Mouse (Mus musculus) limb, embryonic 11.5 days (tissue): ENCODE data around the gene Ttpal. TPM values are rescaled to one million over a fixed set of nuclear protein-coding genes. Genes with fewer than 3 reads are reported as not detected.

Source experiments
- ATAC-seq: fragments of 200-750 bp; cut with Nextera tagmentation; 2 replicates; pipeline ENCODE4 v1.8.0; 2017; ENCODE audit warnings: low read depth; ENCODE audit not compliant: insufficient number of reproducible peaks, low FRiP score, low TSS enrichment
- DNase-seq: peaks from one replicate; pipeline ENCODE4 v3.0.0-alpha.2; 2015; ENCODE audit warnings: low spot score
- H3K27ac ChIP-seq: fragments of 300-500 bp; sonication (generic); replicated peaks from 2 replicates; pipeline ENCODE4 v1.5.1; 2014; ENCODE audit warnings: low read depth, mild to moderate bottlenecking, low read length
- H3K27me3 ChIP-seq: fragments of 300-500 bp; sonication (generic); 2 replicates; pipeline ENCODE4 v1.6.1; 2014; ENCODE audit warnings: mild to moderate bottlenecking, low read length, mixed read lengths; ENCODE audit not compliant: control insufficient read depth, insufficient read depth
- H3K36me3 ChIP-seq: fragments of 300-500 bp; sonication (generic); 2 replicates; pipeline ENCODE4 v1.6.1; 2014; ENCODE audit warnings: mild to moderate bottlenecking, low read length, moderate library complexity, mixed read lengths; ENCODE audit not compliant: control insufficient read depth, insufficient read depth
- H3K4me1 ChIP-seq: fragments of 300-500 bp; sonication (generic); 2 replicates; pipeline ENCODE4 v1.6.1; 2014; ENCODE audit warnings: low read length, mixed read lengths; ENCODE audit not compliant: control insufficient read depth, insufficient read depth
- H3K4me2 ChIP-seq: fragments of 300-500 bp; sonication (generic); 2 replicates; pipeline ENCODE4 v1.6.1; 2014; ENCODE audit warnings: low read depth, mild to moderate bottlenecking, moderate library complexity; ENCODE audit not compliant: severe bottlenecking
- H3K4me3 ChIP-seq: fragments of 300-500 bp; sonication (generic); 2 replicates; pipeline ENCODE4 v1.5.1; 2014; ENCODE audit warnings: low read depth, low read length
- H3K9ac ChIP-seq: fragments of 300-500 bp; sonication (generic); 2 replicates; pipeline ENCODE4 v1.6.1; 2014; ENCODE audit warnings: mild to moderate bottlenecking, low read length
- H3K9me3 ChIP-seq: fragments of 300-500 bp; sonication (generic); 2 replicates; pipeline ENCODE4 v1.6.1; 2016; ENCODE audit warnings: low read length; ENCODE audit not compliant: control insufficient read depth
- WGBS: fragments of 180-500 bp; shearing (Covaris S2); extraction: QIAGEN DNeasy Blood & Tissue Kit; methylation state at CpG from one replicate; pipeline ENCODE4 v1.1.7; 2014; 5-methylcytosine and 5-hydroxymethylcytosine counted together
- polyA plus RNA-seq: library from polyadenylated mRNA; unstranded; fragments of >200 nt; fragmentation: Nextera tagmentation; extraction: Ambion mirVana; gene quantifications from 2 replicates; pipeline ENCODE4 v1.2.1, GENCODE M21; 2014

Ttpal gene
- polyA plus RNA-seq, 1 experiment from 2014 or later, result 43.3 TPM

DNA sequence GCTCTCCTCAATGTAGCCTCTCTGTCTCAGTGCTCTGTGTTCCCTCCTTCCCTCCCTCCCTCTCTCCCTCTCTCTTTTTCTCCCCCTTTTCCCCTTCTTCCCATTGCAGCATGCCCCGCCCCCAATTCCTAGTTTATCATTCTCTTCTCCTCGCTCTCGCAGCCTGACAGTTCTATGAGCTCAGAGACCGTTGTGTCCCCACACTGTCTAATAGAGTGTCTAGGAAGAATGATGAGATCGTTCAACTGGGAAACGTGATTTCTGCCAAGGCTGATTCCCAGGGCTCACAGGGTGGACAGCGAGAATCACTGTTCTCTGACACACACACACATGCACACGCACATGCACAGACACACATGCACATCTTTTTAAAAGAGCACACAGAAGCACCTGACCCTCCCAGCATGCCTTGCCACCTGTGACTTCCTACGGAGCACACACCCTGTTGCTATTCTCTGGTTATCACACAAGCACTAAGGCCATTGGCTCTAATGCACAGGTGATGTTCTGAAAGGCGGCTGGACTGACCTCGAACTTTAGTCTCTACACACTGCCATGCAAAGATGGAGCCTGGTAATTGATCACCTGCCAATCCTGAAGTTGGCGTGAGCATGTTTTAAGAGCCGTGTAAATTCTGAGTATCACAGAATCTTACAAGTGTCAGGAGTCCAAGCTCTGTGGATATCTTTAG is 40.7 kb upstream of the Ttpal start:
- Histone ChIP-seq H3K9ac (no peak overlapping the region), H3K27me3 (no peaks in the 10 kb centered on the region), H3K36me3 (no peaks in the 10 kb centered on the region), H3K9me3 (no peaks in the 10 kb centered on the region), H3K4me1 (no peaks in the 10 kb centered on the region), H3K27ac (no peak overlapping the region), H3K4me3 (no peak overlapping the region), H3K4me2 (no peak overlapping the region)
- ATAC-seq (no peak), DNase-seq (no peak)
- 80% methylated on average over 13 of the region's 13 CpGs for WGBS

DNA sequence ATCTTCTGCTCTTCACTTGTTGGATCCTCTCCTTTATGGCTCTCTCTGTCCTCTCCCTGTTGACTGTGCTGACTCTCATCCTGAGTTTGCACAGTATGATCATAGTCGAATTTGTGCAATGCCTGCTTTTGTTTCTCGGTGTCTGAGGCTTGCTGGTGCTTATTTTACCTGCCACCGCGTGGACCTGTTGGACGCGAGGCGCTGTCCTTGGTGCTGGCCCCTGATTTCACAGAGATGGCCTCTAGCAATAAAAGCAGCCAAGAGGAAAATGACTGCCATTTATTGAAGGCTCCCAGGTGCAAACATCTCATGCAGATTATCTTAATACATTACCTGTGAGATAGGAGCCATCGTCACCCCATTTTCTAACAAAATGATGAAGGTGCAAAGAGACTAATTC is 37.5 kb upstream of the Ttpal start:
- DNase-seq, result peak; percentile 82
- H3K9me3 ChIP-seq, result no peaks in the 10 kb centered on the region

DNA sequence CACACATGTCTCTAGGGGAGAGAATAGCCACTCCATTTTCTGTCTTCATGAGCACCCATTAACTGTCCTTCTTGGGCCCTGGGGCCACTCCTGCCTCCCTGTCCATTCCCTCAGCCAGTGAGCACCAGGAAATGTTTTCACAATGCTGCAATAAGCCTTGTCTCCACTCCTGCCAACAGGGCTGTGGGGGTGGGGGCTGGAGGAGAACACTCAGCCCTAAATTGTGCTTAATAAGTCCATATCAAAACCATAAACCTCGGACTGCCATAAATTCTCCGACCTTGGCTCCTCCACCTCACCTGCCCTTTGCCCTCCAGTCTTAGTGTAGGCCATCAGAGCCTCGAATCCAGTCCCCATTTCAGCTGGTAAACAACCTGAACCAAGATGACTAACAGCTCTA is 27.8 kb upstream of the Ttpal start:
- WGBS, result 70% methylated on average over 3 of the region's 3 CpGs
- no peaks in the 10 kb centered on the region for H3K9me3 ChIP-seq
- H3K4me2 ChIP-seq, result no peak overlapping the region
- no peak overlapping the region for H3K9ac ChIP-seq
- ATAC-seq (no peak), DNase-seq (no peak)
- no peak overlapping the region for H3K27ac ChIP-seq
- no peaks in the 10 kb centered on the region for H3K27me3 ChIP-seq
- H3K36me3 ChIP-seq, result no peaks in the 10 kb centered on the region
- H3K4me1 ChIP-seq, result no peaks in the 10 kb centered on the region
- H3K4me3 ChIP-seq, result no peak overlapping the region

More for the DNA sequence above, 37.5 kb upstream of the Ttpal start:
- H3K27me3 ChIP-seq, result no peaks in the 10 kb centered on the region
- no peaks in the 10 kb centered on the region for H3K36me3 ChIP-seq
- no peaks in the 10 kb centered on the region for H3K4me1 ChIP-seq
- WGBS, result 21% methylated on average over 8 of the region's 8 CpGs
- no peak overlapping the region for H3K27ac ChIP-seq
- H3K4me2 ChIP-seq, result no peak overlapping the region
- no peak for ATAC-seq
- H3K4me3 ChIP-seq, result no peak overlapping the region
- H3K9ac ChIP-seq, result no peak overlapping the region

DNA sequence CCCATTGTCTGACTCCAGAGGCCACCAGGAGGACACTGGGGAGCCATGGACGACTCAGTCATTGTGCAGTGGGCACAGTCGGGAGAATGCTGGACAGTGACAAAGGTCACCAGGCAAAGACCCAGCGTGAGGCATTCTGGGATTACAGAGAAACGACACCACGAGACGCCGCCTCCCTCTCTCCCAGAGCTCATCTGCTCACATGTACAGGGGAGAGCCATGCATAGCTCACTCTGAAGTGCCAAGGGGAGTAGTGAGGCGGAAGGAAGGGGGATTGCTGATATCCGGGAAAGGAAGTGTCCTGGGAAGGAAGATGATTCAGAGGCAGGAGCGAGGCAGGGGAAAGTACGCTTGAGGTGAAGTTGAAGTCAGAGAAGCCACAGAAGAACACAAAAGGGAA is 26.9 kb upstream of the Ttpal start:
- H3K27me3 ChIP-seq, result no peaks in the 10 kb centered on the region
- no peak overlapping the region for H3K4me3 ChIP-seq
- no peak overlapping the region for H3K27ac ChIP-seq
- H3K36me3 ChIP-seq, result no peaks in the 10 kb centered on the region
- H3K9me3 ChIP-seq, result no peaks in the 10 kb centered on the region
- DNase-seq (no peak), ATAC-seq (no peak)
- H3K4me1 ChIP-seq, result no peaks in the 10 kb centered on the region
- no peak overlapping the region for H3K9ac ChIP-seq
- WGBS, result 66% methylated on average over 11 of the region's 11 CpGs
- H3K4me2 ChIP-seq, result no peak overlapping the region

DNA sequence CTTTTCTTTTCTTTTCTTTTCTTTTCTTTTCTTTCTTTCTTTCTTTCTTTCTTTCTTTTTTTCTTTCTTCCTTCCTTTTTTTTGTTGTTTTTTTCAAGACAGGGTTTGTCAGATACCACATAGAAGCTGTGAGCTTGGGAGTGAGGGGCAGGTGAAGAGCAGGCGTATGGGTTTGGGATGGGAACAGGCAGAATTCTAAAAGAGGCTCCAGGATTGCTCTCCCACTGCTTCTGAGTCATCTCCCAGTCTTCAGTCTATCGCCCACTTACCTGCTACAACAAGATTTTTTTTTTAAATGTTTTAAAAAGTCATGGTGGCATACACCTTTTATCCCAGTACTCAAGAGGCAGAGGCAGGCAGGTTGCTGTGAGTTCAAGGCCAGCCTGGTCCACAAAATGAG is 24.1 kb upstream of the Ttpal start:
- Histone ChIP-seq H3K4me1 (no peaks in the 10 kb centered on the region), H3K9ac (no peak overlapping the region), H3K27me3 (no peaks in the 10 kb centered on the region), H3K27ac (no peak overlapping the region), H3K36me3 (no peaks in the 10 kb centered on the region), H3K4me2 (no peak overlapping the region), H3K9me3 (no peaks in the 10 kb centered on the region), H3K4me3 (no peak overlapping the region)
- no peak for ATAC-seq
- no peak for DNase-seq
- WGBS, result 82% methylated on average over 2 of the region's 2 CpGs

DNA sequence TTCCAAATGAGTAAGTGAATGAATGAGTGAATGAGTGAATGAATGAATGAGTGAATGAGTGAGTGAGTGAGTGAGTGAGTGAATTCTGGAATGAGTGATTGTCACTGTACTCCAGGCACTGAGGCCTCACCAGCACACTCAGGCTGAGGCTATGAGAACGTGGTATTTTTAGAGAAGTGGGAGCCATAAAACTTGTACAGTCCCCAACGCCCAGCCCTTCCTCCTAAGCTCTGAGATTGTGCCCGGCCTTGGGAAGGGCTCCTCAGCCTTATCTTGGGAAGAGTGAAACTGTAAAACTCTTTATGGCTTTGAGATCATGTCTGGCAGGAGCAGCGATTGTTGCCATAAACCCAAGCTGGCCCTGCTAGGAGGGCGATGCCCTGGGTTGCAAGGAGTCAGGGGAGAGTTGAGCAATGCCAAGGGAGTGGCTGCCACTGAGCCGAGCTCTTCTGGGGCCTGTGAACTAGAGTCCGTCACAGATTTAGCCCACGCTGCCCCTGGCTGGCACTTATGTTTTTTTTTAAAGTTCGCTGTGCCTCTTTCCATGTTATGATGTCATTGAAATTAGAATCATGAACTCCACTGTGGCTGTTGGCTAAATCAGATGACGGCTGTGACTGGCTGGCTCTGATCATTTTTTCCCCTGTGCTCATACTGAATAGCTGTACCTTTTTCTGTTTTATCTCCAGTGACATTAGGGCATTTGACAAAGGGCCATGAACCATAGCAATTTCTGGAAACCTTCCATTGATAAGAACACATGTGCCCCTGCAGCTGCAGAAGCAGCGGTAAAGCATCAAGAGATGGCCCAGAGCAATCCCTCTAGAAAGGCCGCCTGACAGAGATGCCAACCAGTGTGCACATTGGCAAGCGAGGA is 21.8 kb upstream of the Ttpal start:
- ATAC-seq, result no peak

DNA sequence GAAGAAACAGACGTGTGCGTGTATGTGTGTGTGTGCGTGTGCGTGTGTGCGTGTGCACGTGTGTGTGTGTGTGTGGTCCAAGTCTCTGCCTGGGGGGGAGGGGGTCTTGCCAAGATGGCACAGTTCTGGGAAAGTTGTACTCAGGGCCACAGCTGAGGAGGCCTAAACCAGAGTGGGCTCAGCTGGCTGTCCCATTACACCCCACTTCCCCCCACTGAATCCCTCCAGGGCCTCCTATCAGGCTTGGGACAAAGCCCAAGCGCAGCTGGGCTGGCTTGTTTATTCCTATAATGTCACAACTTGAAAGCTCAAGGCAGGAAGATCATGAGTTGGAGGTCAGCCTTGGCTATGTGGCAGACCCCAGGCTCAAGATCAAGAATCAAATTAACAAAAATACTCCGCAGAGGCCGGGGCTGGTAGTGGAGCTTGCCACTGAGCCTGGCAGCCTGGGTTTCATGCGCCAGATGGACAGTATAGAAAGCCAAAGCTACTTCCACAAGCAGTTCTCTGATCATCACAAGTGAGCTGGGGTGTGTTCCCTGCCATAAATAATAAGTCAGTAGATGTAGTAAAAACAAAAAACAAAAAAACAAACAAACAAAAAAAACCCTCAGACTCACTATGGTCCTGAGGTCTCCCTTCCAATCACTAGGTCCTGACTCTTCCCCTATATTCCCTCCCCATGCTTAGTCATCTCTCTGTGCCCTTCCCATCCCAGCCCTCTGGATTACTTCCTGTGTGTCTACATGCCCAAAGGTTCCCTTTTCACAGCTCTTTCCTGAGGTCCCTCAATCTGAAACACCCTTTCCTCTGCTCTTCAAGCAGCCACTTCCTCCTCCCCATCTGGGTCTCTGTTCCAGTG is 18.7 kb upstream of the Ttpal start:
- no peaks in the 10 kb centered on the region for H3K36me3 ChIP-seq
- ATAC-seq, result no peak
- H3K4me1 ChIP-seq, result no peaks in the 10 kb centered on the region
- DNase-seq, result no peak
- H3K27ac ChIP-seq, result no peak overlapping the region
- H3K4me3 ChIP-seq, result no peak overlapping the region
- 96% methylated on average over 10 of the region's 10 CpGs for WGBS
- H3K4me2 ChIP-seq, result no peak overlapping the region
- no peaks in the 10 kb centered on the region for H3K9me3 ChIP-seq
- no peak overlapping the region; the same call in 1 of the 2 replicates for H3K9ac ChIP-seq
- H3K27me3 ChIP-seq, result no peaks in the 10 kb centered on the region

More for the DNA sequence above, 21.8 kb upstream of the Ttpal start:
- Histone ChIP-seq H3K9me3 (no peaks in the 10 kb centered on the region), H3K27ac (no peak overlapping the region), H3K9ac (no peak overlapping the region), H3K4me2 (no peak overlapping the region), H3K36me3 (no peaks in the 10 kb centered on the region), H3K4me1 (no peaks in the 10 kb centered on the region), H3K4me3 (no peak overlapping the region), H3K27me3 (no peaks in the 10 kb centered on the region)
- DNase-seq, result no peak
- 75% methylated on average over 13 of the region's 13 CpGs for WGBS

DNA sequence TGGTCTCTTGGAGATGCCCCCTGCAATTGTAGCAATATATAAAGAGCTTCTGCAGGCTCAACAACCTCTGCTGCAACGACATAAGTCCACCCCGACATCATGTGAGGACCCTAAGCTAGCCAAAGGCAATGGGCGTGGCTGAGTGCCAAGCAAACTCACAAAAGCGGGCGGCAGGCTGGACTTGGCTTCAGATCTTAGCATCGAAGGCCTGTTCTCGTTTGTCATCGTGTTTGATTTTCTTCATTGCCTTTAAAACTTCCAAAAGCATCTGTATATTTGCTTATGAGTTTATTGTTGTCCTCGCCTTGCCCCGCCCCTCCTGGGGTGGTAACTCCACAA is 18.1 kb upstream of the Ttpal start:
- 84% methylated on average over 10 of the region's 10 CpGs for WGBS
- Histone ChIP-seq H3K9me3 (no peaks in the 10 kb centered on the region), H3K27me3 (no peaks in the 10 kb centered on the region), H3K4me2 (no peak overlapping the region), H3K4me3 (no peak overlapping the region), H3K4me1 (no peaks in the 10 kb centered on the region), H3K36me3 (no peaks in the 10 kb centered on the region), H3K27ac (no peak overlapping the region), H3K9ac (no peak overlapping the region)
- DNase-seq (no peak), ATAC-seq (no peak)
